Mouse (Mus musculus) forebrain, embryonic 11.5 days (tissue): ENCODE measurements around the gene Zbtb3. TPM values are rescaled to one million over a fixed set of nuclear protein-coding genes. Genes with fewer than 3 reads are reported as not detected.

Source experiments
- ATAC-seq: fragments of 200-750 bp; cut with Nextera tagmentation; replicated peaks from 2 replicates; pipeline ENCODE4 v1.8.0; 2017; ENCODE audit warnings: moderate TSS enrichment; ENCODE audit not compliant: low FRiP score
- DNase-seq: peaks from one replicate; pipeline ENCODE4 v3.0.0-alpha.2; 2017; ENCODE audit warnings: low spot score
- H3K27ac ChIP-seq: fragments of 300-500 bp; sonication (generic); 2 replicates; pipeline ENCODE4 v1.5.1; 2014; ENCODE audit warnings: low read depth, low read length
- H3K27me3 ChIP-seq: fragments of 300-500 bp; sonication (generic); 2 replicates; pipeline ENCODE4 v1.6.1; 2014; ENCODE audit warnings: mild to moderate bottlenecking, low read length, mixed read lengths; ENCODE audit not compliant: control insufficient read depth, insufficient read depth
- H3K36me3 ChIP-seq: fragments of 300-500 bp; sonication (generic); 2 replicates; pipeline ENCODE4 v1.6.1; 2014; ENCODE audit warnings: mild to moderate bottlenecking, low read length, moderate library complexity, mixed read lengths; ENCODE audit not compliant: control insufficient read depth, insufficient read depth
- H3K4me1 ChIP-seq: fragments of 300-500 bp; sonication (generic); replicated peaks from 2 replicates; pipeline ENCODE4 v1.6.1; 2014; ENCODE audit warnings: low read length, mixed read lengths; ENCODE audit not compliant: control insufficient read depth, insufficient read depth
- H3K4me2 ChIP-seq: fragments of 300-500 bp; sonication (generic); 2 replicates; pipeline ENCODE4 v1.6.1; 2014; ENCODE audit warnings: low read depth, mild to moderate bottlenecking, low read length, moderate library complexity, mixed read lengths; ENCODE audit not compliant: severe bottlenecking
- H3K4me3 ChIP-seq: fragments of 300-500 bp; sonication (generic); 2 replicates; pipeline ENCODE4 v1.5.1; 2014; ENCODE audit warnings: low read depth, low read length
- H3K9ac ChIP-seq: fragments of 300-500 bp; sonication (generic); 2 replicates; pipeline ENCODE4 v1.6.1; 2014; ENCODE audit warnings: low read length
- H3K9me3 ChIP-seq: fragments of 300-500 bp; sonication (generic); 2 replicates; pipeline ENCODE4 v1.6.1; 2016; ENCODE audit warnings: low read length, mixed read lengths; ENCODE audit not compliant: control insufficient read depth
- WGBS: fragments of 180-500 bp; shearing (Covaris S2); extraction: QIAGEN DNeasy Blood & Tissue Kit; methylation state at CpG from one replicate; pipeline ENCODE4 v1.1.7; 2014; 5-methylcytosine and 5-hydroxymethylcytosine counted together
- polyA plus RNA-seq: library from polyadenylated mRNA; unstranded; fragments of >200 nt; fragmentation: Nextera tagmentation; extraction: Ambion mirVana; gene quantifications from 2 replicates; pipeline ENCODE4 v1.2.1, GENCODE M21; 2014

Gene Zbtb3
- polyA plus RNA-seq, 1 experiment from 2014 or later, result 5.9 TPM

- Histone ChIP-seq H3K4me2 (peak within 1 kb of the TSS; percentile 80), H3K36me3 (peaks cover 26% of the 10 kb centered on the region), H3K27ac (peak within 1 kb of the TSS; percentile 58), H3K4me3 (peak within 1 kb of the TSS; percentile 67), H3K27me3 (no peaks in the 10 kb centered on the region), H3K4me1 (peaks cover 6% of the 10 kb centered on the region; the same call in 1 of the 2 replicates), H3K9me3 (no peaks in the 10 kb centered on the region), H3K9ac (peak within 1 kb of the TSS; percentile 91)
- 20% methylated on average over 29 of the region's 29 CpGs for WGBS
- DNase-seq (peak; percentile 87), ATAC-seq (peak; percentile 47; the same call in 1 of the 2 replicates)
Measured at GRCm38 (mm10) chr19:8770567-8771270, 31.6 kb upstream of the Zbtb3 start, which contains the start of gene Tmem223. Gene Tmem223, plus strand, starts transcription at chr19:8770996.

GRCm38 (mm10) chr19:8772996-8773395, 29.4 kb upstream of the Zbtb3 start:
- no peak overlapping the region; the same call in 1 of the 2 replicates for H3K4me3 ChIP-seq
- peaks cover 10% of the 10 kb centered on the region for H3K36me3 ChIP-seq
- no peak overlapping the region for H3K27ac ChIP-seq
- DNase-seq (no peak), ATAC-seq (no peak)
- WGBS, result 84% methylated on average over 5 of the region's 5 CpGs
- H3K4me2 ChIP-seq, result peak overlapping the region; percentile 96; the same call in 1 of the 2 replicates
- peaks cover 6% of the 10 kb centered on the region; the same call in 1 of the 2 replicates for H3K4me1 ChIP-seq
- no peaks in the 10 kb centered on the region for H3K9me3 ChIP-seq
- no peaks in the 10 kb centered on the region for H3K27me3 ChIP-seq
- no peak overlapping the region; the same call in 1 of the 2 replicates for H3K9ac ChIP-seq

GRCm38 (mm10) chr19:8773409-8773808, 28.9 kb upstream of the Zbtb3 start:
- WGBS, result 66% methylated on average over 6 of the region's 6 CpGs
- Histone ChIP-seq H3K27me3 (no peaks in the 10 kb centered on the region), H3K4me3 (peak overlapping the region; percentile 68), H3K9ac (peak overlapping the region; percentile 82; the same call in 1 of the 2 replicates), H3K4me2 (peak overlapping the region; percentile 96), H3K4me1 (peaks cover 6% of the 10 kb centered on the region; the same call in 1 of the 2 replicates), H3K27ac (no peak overlapping the region), H3K9me3 (no peaks in the 10 kb centered on the region), H3K36me3 (peaks cover 7% of the 10 kb centered on the region)
- DNase-seq, result no peak
- no peak for ATAC-seq

GRCm38 (mm10) chr19:8774086-8774835, 28.1 kb upstream of the Zbtb3 start, which contains the start of gene Tmem179b:
Gene Tmem179b, minus strand, starts transcription at chr19:8774467.
- Histone ChIP-seq H3K27me3 (no peaks in the 10 kb centered on the region), H3K27ac (peak within 1 kb of the TSS; percentile 93), H3K36me3 (peaks cover 6% of the 10 kb centered on the region), H3K4me3 (peak within 1 kb of the TSS; percentile 68), H3K9me3 (no peaks in the 10 kb centered on the region), H3K4me1 (peaks cover 6% of the 10 kb centered on the region; the same call in 1 of the 2 replicates), H3K4me2 (peak within 1 kb of the TSS; percentile 96), H3K9ac (peak within 1 kb of the TSS; percentile 82)
- WGBS, result under 1% methylated on average over 64 of the region's 68 CpGs
- DNase-seq, result peak; percentile 97
- peak; percentile 93 for ATAC-seq

- DNase-seq, result peak; percentile 57
- H3K27me3 ChIP-seq, result no peaks in the 10 kb centered on the region
- peak overlapping the region; percentile 68 for H3K4me3 ChIP-seq
- peaks cover 6% of the 10 kb centered on the region; the same call in 1 of the 2 replicates for H3K4me1 ChIP-seq
- H3K36me3 ChIP-seq, result peaks cover 3% of the 10 kb centered on the region
- H3K9me3 ChIP-seq, result no peaks in the 10 kb centered on the region
- H3K27ac ChIP-seq, result peak overlapping the region; percentile 93
- no peak for ATAC-seq
- H3K4me2 ChIP-seq, result peak overlapping the region; percentile 96
- peak overlapping the region; percentile 82 for H3K9ac ChIP-seq
- 6% methylated on average over 20 of the region's 20 CpGs for WGBS
Measured at GRCm38 (mm10) chr19:8774951-8775421, 27.4 kb upstream of the Zbtb3 start.

GRCm38 (mm10) chr19:8786008-8786781, 16.2 kb upstream of the Zbtb3 start, which contains the start of gene Taf6l:
Gene Taf6l, minus strand, starts transcription at chr19:8786417.
- Histone ChIP-seq H3K4me3 (peak within 1 kb of the TSS; percentile 79), H3K27me3 (no peaks in the 10 kb centered on the region), H3K4me2 (peak within 1 kb of the TSS; percentile 72), H3K4me1 (no peaks in the 10 kb centered on the region), H3K27ac (peak within 1 kb of the TSS; percentile 50; the same call in 1 of the 2 replicates), H3K9ac (peak within 1 kb of the TSS; percentile 68), H3K36me3 (peaks cover 5% of the 10 kb centered on the region; the same call in 1 of the 2 replicates), H3K9me3 (no peaks in the 10 kb centered on the region)
- DNase-seq (peak; percentile 92), ATAC-seq (peak; percentile 100)
- under 1% methylated on average over 32 of the region's 32 CpGs for WGBS

GRCm38 (mm10) chr19:8788521-8788920, 13.8 kb upstream of the Zbtb3 start:
- H3K36me3 ChIP-seq, result peaks cover 8% of the 10 kb centered on the region; the same call in 1 of the 2 replicates
- no peaks in the 10 kb centered on the region for H3K9me3 ChIP-seq
- no peak overlapping the region for H3K9ac ChIP-seq
- no peaks in the 10 kb centered on the region for H3K27me3 ChIP-seq
- DNase-seq (no peak), ATAC-seq (no peak)
- no peak overlapping the region for H3K4me3 ChIP-seq
- 18% methylated on average over 3 of the region's 3 CpGs for WGBS
- H3K27ac ChIP-seq, result no peak overlapping the region
- H3K4me1 ChIP-seq, result no peaks in the 10 kb centered on the region
- no peak overlapping the region for H3K4me2 ChIP-seq

- Histone ChIP-seq H3K4me1 (no peaks in the 10 kb centered on the region), H3K4me2 (no peak overlapping the region), H3K27me3 (no peaks in the 10 kb centered on the region), H3K36me3 (peaks cover 13% of the 10 kb centered on the region; the same call in 1 of the 2 replicates), H3K9ac (no peak overlapping the region), H3K27ac (no peak overlapping the region), H3K9me3 (no peaks in the 10 kb centered on the region), H3K4me3 (no peak overlapping the region)
- DNase-seq, result no peak
- no peak for ATAC-seq
- 65% methylated on average over 1 of the region's 1 CpGs for WGBS
Measured at GRCm38 (mm10) chr19:8789171-8789570, 13.2 kb upstream of the Zbtb3 start.
